Mouse (Mus musculus): ENCODE results near the gene Adgrg5. TPM values are rescaled to one million over a fixed set of nuclear protein-coding genes. Genes with fewer than 3 reads are reported as not detected.

Gene Adgrg5
- polyA plus RNA-seq, 1 experiment, result 2.6 TPM

DNA sequence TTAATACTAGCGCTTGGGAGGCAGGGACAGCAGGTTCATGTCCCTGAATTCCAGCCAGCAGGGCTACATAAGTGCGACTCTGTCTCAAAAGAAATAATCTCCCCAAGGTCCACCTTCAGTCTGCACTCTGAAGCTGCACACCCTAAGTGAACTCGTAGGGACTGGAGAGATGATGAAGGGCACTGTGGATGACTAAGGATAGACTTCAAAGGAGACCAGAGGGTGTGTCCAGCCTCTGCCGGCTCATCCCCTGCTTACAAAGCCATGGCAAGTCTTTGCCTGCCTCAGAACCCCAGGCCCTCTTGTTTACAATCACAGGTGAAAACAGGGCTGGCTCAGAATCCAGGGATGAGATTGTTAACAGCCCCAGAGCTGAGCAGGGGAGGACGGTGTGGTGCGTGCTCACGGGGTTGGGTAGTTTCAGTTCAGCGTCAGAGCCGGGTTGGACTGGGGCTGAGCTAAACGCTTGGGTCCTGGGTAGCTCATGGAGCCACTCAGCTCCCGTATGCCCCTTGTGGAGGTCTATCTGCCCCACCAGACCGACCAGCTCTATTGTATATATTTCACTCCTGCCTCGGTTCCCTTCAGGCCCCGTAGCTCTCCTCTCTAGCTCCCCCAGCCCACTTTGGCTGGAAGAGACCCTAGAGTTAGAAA, 35.0 kb upstream of the Adgrg5 start:
- Histone ChIP-seq H3K27me3 (replicated peaks; ENCODE audit: control insufficient read depth, insufficient read depth, low read length) (no peaks in the 10 kb centered on the region), H3K4me1 (ENCODE audit: control insufficient read depth, insufficient read depth, low read length) (no peaks in the 10 kb centered on the region), H3K4me3 (ENCODE audit: insufficient read depth, low read depth, low read length) (no peak overlapping the region), H3K27ac (ENCODE audit: insufficient read depth, low read depth, low read length) (no peak overlapping the region), H3K36me3 (ENCODE audit: control insufficient read depth, insufficient read depth, low read length) (no peaks in the 10 kb centered on the region)
- 38% methylated on average over 14 of the region's 14 CpGs for WGBS
- DNase-seq, result no peak
- TF ChIP-seq POLR2A (IDR thresholded peaks at IDR 0.05; ENCODE audit: low read depth, low read length) (no peak), CTCF (conservative IDR thresholded peaks at IDR 0.05; ENCODE audit: insufficient read depth, insufficient read length, low read depth, low read length) (no peak)

DNA sequence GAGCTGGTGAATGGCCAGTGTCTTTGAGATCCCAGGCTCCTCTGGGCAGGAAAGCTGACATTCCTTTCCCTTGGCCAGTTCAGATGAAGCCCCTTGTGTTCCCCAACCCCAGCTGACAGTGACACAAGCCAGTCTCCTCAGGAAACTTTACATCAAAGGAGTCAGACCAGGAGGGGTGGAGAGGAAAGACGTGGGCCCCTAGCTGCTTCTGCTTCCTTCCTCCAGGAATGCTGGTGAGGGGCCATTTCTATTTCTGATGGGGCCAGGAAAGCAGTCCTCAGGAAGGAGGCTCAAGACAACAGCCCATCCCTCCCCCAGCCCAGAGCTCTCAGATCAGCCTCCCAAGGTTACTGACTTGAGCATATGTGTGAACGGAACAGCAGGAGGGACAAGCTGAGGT, 30.6 kb upstream of the Adgrg5 start:
- Histone ChIP-seq H3K4me3 (ENCODE audit: insufficient read depth, low read depth, low read length) (no peak overlapping the region), H3K27me3 (replicated peaks; ENCODE audit: control insufficient read depth, insufficient read depth, low read length) (no peaks in the 10 kb centered on the region), H3K36me3 (ENCODE audit: control insufficient read depth, insufficient read depth, low read length) (no peaks in the 10 kb centered on the region), H3K4me1 (ENCODE audit: control insufficient read depth, insufficient read depth, low read length) (no peaks in the 10 kb centered on the region), H3K27ac (ENCODE audit: insufficient read depth, low read depth, low read length) (no peak overlapping the region)
- no peak for DNase-seq
- TF ChIP-seq POLR2A (IDR thresholded peaks at IDR 0.05; ENCODE audit: low read depth, low read length) (no peak), CTCF (conservative IDR thresholded peaks at IDR 0.05; ENCODE audit: insufficient read depth, insufficient read length, low read depth, low read length) (no peak)
- WGBS, result 69% methylated on average over 2 of the region's 2 CpGs

DNA sequence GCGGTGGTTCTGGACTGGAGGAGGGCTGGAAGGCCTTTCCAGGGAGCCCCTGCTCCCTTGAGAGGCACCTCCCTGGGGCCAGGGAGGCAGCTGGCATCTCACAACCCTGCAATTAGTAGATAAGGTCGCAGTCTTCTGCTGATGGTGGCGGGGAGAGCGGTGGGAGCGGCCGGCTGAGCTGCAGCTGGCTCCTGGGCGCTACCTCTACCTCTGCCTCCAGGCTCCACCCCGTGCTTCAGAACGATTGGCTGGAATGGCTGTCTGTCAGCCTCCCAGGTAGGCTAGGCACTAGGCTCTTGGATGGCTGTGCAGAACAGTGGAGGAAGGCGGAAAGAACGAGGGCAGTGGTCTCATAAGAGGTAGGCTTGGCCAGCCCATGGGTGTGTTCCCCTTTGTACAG, 24.2 kb upstream of the Adgrg5 start:
- Histone ChIP-seq H3K27ac (ENCODE audit: insufficient read depth, low read depth, low read length) (no peak overlapping the region), H3K36me3 (ENCODE audit: control insufficient read depth, insufficient read depth, low read length) (no peaks in the 10 kb centered on the region), H3K4me1 (ENCODE audit: control insufficient read depth, insufficient read depth, low read length) (peaks cover 11% of the 10 kb centered on the region), H3K4me3 (ENCODE audit: insufficient read depth, low read depth, low read length) (no peak overlapping the region), H3K27me3 (replicated peaks; ENCODE audit: control insufficient read depth, insufficient read depth, low read length) (no peaks in the 10 kb centered on the region)
- 42% methylated on average over 11 of the region's 11 CpGs for whole genome bisulfite sequencing
- no peak for DNase-seq
- no peak for TF ChIP-seq POLR2A (IDR thresholded peaks at IDR 0.05; ENCODE audit: low read depth, low read length)
- no peak for TF ChIP-seq CTCF (conservative IDR thresholded peaks at IDR 0.05; ENCODE audit: insufficient read depth, insufficient read length, low read depth, low read length)

DNA sequence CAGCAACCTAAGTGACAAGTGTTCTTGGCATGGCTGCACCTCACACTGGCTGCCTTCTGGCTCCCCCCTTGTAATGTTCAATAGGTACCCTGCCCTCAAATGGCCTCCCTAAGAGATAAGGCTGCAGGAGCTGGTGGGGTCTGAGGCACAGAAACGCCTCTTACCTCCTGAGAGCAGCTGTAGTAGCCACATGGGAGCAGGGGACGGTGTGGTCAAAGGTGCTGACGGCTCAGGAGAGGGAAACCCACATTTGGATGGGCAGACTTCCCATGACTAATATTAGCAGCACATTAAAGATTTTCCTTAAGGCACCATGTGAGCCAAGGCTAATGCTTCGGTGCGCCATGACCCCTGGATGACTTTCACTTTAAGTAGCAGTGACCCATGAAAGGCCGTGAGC, 22.9 kb upstream of the Adgrg5 start:
- no peak overlapping the region for H3K27ac ChIP-seq (ENCODE audit: insufficient read depth, low read depth, low read length)
- DNase-seq, result peak; percentile 35
- TF ChIP-seq POLR2A (IDR thresholded peaks at IDR 0.05; ENCODE audit: low read depth, low read length), result no peak
- TF ChIP-seq CTCF (conservative IDR thresholded peaks at IDR 0.05; ENCODE audit: insufficient read depth, insufficient read length, low read depth, low read length), result no peak
- H3K27me3 ChIP-seq (replicated peaks; ENCODE audit: control insufficient read depth, insufficient read depth, low read length), result no peaks in the 10 kb centered on the region
- 28% methylated on average over 6 of the region's 6 CpGs for WGBS
- H3K36me3 ChIP-seq (ENCODE audit: control insufficient read depth, insufficient read depth, low read length), result no peaks in the 10 kb centered on the region
- peaks cover 14% of the 10 kb centered on the region for H3K4me1 ChIP-seq (ENCODE audit: control insufficient read depth, insufficient read depth, low read length)
- no peak overlapping the region for H3K4me3 ChIP-seq (ENCODE audit: insufficient read depth, low read depth, low read length)

DNA sequence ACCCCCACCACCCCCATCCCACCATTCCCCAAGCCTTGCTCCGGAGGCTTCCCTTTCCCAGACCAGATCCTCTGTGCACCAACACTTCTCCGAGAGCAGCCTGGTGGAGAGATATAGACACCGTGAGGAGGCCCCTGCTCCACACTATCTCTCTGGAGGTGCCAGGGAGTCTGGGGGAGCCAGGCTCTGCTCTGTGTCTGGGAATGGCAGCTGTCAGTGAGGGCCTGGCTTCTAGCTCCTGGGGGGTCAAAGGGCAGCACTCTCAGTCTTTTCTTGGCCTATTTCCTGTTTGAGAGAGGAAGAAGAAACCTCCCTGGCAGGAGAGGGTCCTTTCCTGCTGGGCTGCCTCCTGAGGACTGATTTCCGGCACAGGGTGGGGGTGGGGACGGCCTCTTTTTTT, 22.5 kb upstream of the Adgrg5 start:
- no peak for DNase-seq
- Histone ChIP-seq H3K36me3 (ENCODE audit: control insufficient read depth, insufficient read depth, low read length) (no peaks in the 10 kb centered on the region), H3K27ac (ENCODE audit: insufficient read depth, low read depth, low read length) (0 out of 2 replicates have a peak overlapping the region, but pooled peaks have one; percentile 33), H3K4me1 (ENCODE audit: control insufficient read depth, insufficient read depth, low read length) (peaks cover 14% of the 10 kb centered on the region), H3K4me3 (ENCODE audit: insufficient read depth, low read depth, low read length) (no peak overlapping the region), H3K27me3 (replicated peaks; ENCODE audit: control insufficient read depth, insufficient read depth, low read length) (no peaks in the 10 kb centered on the region)
- no peak for TF ChIP-seq CTCF (conservative IDR thresholded peaks at IDR 0.05; ENCODE audit: insufficient read depth, insufficient read length, low read depth, low read length)
- no peak for TF ChIP-seq POLR2A (IDR thresholded peaks at IDR 0.05; ENCODE audit: low read depth, low read length)
- WGBS, result 48% methylated on average over 5 of the region's 5 CpGs

DNA sequence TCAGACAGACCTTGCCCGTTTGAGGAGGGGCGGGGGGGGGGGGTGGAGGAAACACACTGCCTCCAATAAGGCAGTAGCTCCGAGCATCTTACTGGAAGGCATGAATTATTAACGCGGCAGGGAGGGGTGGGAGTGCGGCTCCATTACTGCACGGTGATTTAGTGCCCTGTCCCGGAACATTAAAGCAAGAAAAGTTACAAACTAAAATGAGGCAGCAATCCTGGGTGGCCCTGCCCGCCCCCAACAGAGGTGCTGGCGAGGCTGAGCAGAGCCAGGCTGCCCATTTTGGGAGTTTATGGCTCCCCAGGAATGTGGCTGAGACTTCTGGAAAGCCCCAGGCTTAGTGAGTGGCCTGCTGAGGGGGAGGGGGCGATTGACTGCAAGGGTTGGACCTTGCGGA, 19.8 kb upstream of the Adgrg5 start:
- no peak for TF ChIP-seq POLR2A (IDR thresholded peaks at IDR 0.05; ENCODE audit: low read depth, low read length)
- no peak for TF ChIP-seq CTCF (conservative IDR thresholded peaks at IDR 0.05; ENCODE audit: insufficient read depth, insufficient read length, low read depth, low read length)
- 27% methylated on average over 12 of the region's 12 CpGs for WGBS
- H3K27ac ChIP-seq (ENCODE audit: insufficient read depth, low read depth, low read length), result no peak overlapping the region
- H3K4me3 ChIP-seq (ENCODE audit: insufficient read depth, low read depth, low read length), result no peak overlapping the region
- H3K4me1 ChIP-seq (ENCODE audit: control insufficient read depth, insufficient read depth, low read length), result peaks cover 21% of the 10 kb centered on the region
- no peaks in the 10 kb centered on the region for H3K36me3 ChIP-seq (ENCODE audit: control insufficient read depth, insufficient read depth, low read length)
- no peaks in the 10 kb centered on the region for H3K27me3 ChIP-seq (replicated peaks; ENCODE audit: control insufficient read depth, insufficient read depth, low read length)
- peak; percentile 50 for DNase-seq

DNA sequence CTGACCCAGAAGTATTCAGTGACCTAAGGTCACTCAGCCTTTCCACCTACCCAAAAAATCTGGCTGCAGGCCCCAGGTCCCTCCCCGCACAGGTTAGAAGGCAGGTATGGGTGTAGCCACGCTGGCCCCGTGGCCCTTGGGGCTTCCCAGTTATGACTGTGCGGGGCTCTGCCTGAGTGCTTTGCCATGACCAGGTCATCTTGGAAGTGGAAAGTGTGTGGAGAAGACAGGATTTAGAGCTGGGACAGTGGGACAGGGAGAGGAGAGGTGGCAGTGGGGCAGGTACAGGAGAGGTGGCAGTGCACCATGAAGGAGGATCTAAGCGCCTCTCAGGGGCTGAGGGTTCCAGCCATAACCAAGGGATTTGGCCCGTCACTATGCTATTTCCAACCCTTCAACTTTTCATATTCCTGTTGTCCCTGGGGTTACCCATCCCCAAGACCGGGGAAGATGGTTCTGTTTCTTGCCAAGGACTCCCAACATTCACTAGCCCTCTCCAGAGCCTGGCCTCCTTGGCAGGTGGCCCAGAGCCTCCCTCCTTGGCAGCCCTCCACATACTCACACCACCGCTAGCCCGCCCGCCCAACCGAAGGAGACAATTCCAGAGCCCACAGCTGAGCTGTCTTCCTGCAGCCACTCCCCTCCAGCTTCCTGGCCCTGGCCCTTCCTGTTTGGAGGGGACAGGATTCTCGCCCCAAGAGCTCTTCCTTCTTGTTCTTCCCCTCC, 18.9 kb upstream of the Adgrg5 start:
- Histone ChIP-seq H3K4me3 (ENCODE audit: insufficient read depth, low read depth, low read length) (no peak overlapping the region), H3K36me3 (ENCODE audit: control insufficient read depth, insufficient read depth, low read length) (no peaks in the 10 kb centered on the region), H3K4me1 (ENCODE audit: control insufficient read depth, insufficient read depth, low read length) (peaks cover 21% of the 10 kb centered on the region)

More for the DNA sequence above, 18.9 kb upstream of the Adgrg5 start:
- Histone ChIP-seq H3K27me3 (replicated peaks; ENCODE audit: control insufficient read depth, insufficient read depth, low read length) (no peaks in the 10 kb centered on the region), H3K27ac (ENCODE audit: insufficient read depth, low read depth, low read length) (peak overlapping the region; percentile 65)
- TF ChIP-seq CTCF (conservative IDR thresholded peaks at IDR 0.05; ENCODE audit: insufficient read depth, insufficient read length, low read depth, low read length), result no peak
- TF ChIP-seq POLR2A (IDR thresholded peaks at IDR 0.05; ENCODE audit: low read depth, low read length), result no peak
- WGBS, result 39% methylated on average over 12 of the region's 12 CpGs
- DNase-seq, result peak; percentile 98
